Mouse (Mus musculus): ENCODE measurements around the gene Ccdc77. TPM values are rescaled to one million over a fixed set of nuclear protein-coding genes. Genes with fewer than 3 reads are reported as not detected.

The Ccdc77 gene
- polyA plus RNA-seq, 1 experiment from 2014 or later, result 25.7 TPM

GRCm38 (mm10) chr6:120320369-120320768 lies 43.8 kb downstream of the Ccdc77 start:
- H3K4me3 ChIP-seq (ENCODE audit: low read length), result no peak overlapping the region
- H3K27ac ChIP-seq (ENCODE audit: low read depth, low read length), result no peak overlapping the region
- no peaks in the 10 kb centered on the region for H3K9me3 ChIP-seq (ENCODE audit: control insufficient read depth, low read length)
- 71% methylated on average over 2 of the region's 2 CpGs for WGBS
- H3K4me2 ChIP-seq (replicated peaks; ENCODE audit: low read depth, low read length), result no peak overlapping the region
- H3K36me3 ChIP-seq (ENCODE audit: control insufficient read depth, insufficient read depth, low read length), result peaks cover 10% of the 10 kb centered on the region; the same call in 1 of the 2 replicates
- H3K9ac ChIP-seq (ENCODE audit: low read depth, low read length), result no peak overlapping the region
- no peaks in the 10 kb centered on the region for H3K27me3 ChIP-seq (ENCODE audit: control insufficient read depth, insufficient read depth, low read length)
- no peaks in the 10 kb centered on the region for H3K4me1 ChIP-seq (ENCODE audit: control insufficient read depth, insufficient read depth, low read length)
- no peak for ATAC-seq (ENCODE audit: low FRiP score, low TSS enrichment)

GRCm38 (mm10) chr6:120319129-120319528 lies 45.0 kb downstream of the Ccdc77 start:
- H3K27ac ChIP-seq (ENCODE audit: low read depth, low read length), result no peak overlapping the region

GRCm38 (mm10) chr6:120318303-120318940 lies 45.8 kb downstream of the Ccdc77 start:
- no peak overlapping the region for H3K4me2 ChIP-seq (replicated peaks; ENCODE audit: low read depth, low read length)
- no peak overlapping the region for H3K27ac ChIP-seq (ENCODE audit: low read depth, low read length)
- H3K4me3 ChIP-seq (ENCODE audit: low read length), result no peak overlapping the region
- 79% methylated on average over 11 of the region's 11 CpGs for WGBS
- no peak overlapping the region for H3K9ac ChIP-seq (ENCODE audit: low read depth, low read length)
- ATAC-seq (ENCODE audit: low FRiP score, low TSS enrichment), result no peak
- no peaks in the 10 kb centered on the region for H3K4me1 ChIP-seq (ENCODE audit: control insufficient read depth, insufficient read depth, low read length)
- no peaks in the 10 kb centered on the region for H3K36me3 ChIP-seq (ENCODE audit: control insufficient read depth, insufficient read depth, low read length)
- no peaks in the 10 kb centered on the region for H3K27me3 ChIP-seq (ENCODE audit: control insufficient read depth, insufficient read depth, low read length)
- no peaks in the 10 kb centered on the region for H3K9me3 ChIP-seq (ENCODE audit: control insufficient read depth, low read length)

More at GRCm38 (mm10) chr6:120319129-120319528, 45.0 kb downstream of the Ccdc77 start:
- Histone ChIP-seq H3K27me3 (ENCODE audit: control insufficient read depth, insufficient read depth, low read length) (no peaks in the 10 kb centered on the region), H3K9ac (ENCODE audit: low read depth, low read length) (no peak overlapping the region), H3K9me3 (ENCODE audit: control insufficient read depth, low read length) (no peaks in the 10 kb centered on the region), H3K4me3 (ENCODE audit: low read length) (no peak overlapping the region), H3K36me3 (ENCODE audit: control insufficient read depth, insufficient read depth, low read length) (no peaks in the 10 kb centered on the region), H3K4me2 (replicated peaks; ENCODE audit: low read depth, low read length) (no peak overlapping the region), H3K4me1 (ENCODE audit: control insufficient read depth, insufficient read depth, low read length) (no peaks in the 10 kb centered on the region)
- WGBS, result 88% methylated on average over 9 of the region's 9 CpGs
- no peak for ATAC-seq (ENCODE audit: low FRiP score, low TSS enrichment)

GRCm38 (mm10) chr6:120312443-120312842 lies 51.7 kb downstream of the Ccdc77 start:
- H3K9ac ChIP-seq (ENCODE audit: low read depth, low read length), result no peak overlapping the region
- H3K4me1 ChIP-seq (ENCODE audit: control insufficient read depth, insufficient read depth, low read length), result no peaks in the 10 kb centered on the region
- H3K4me3 ChIP-seq (ENCODE audit: low read length), result no peak overlapping the region
- no peak overlapping the region for H3K27ac ChIP-seq (ENCODE audit: low read depth, low read length)
- H3K9me3 ChIP-seq (ENCODE audit: control insufficient read depth, low read length), result no peaks in the 10 kb centered on the region
- H3K36me3 ChIP-seq (ENCODE audit: control insufficient read depth, insufficient read depth, low read length), result no peaks in the 10 kb centered on the region
- no peak for ATAC-seq (ENCODE audit: low FRiP score, low TSS enrichment)
- 68% methylated on average over 5 of the region's 5 CpGs for WGBS
- H3K27me3 ChIP-seq (ENCODE audit: control insufficient read depth, insufficient read depth, low read length), result no peaks in the 10 kb centered on the region
- no peak overlapping the region for H3K4me2 ChIP-seq (replicated peaks; ENCODE audit: low read depth, low read length)

- H3K9me3 ChIP-seq (ENCODE audit: control insufficient read depth, low read length), result no peaks in the 10 kb centered on the region
- ATAC-seq (ENCODE audit: low FRiP score, low TSS enrichment), result no peak
- WGBS, result 33% methylated on average over 3 of the region's 3 CpGs
Measured at GRCm38 (mm10) chr6:120309787-120310186, 54.4 kb downstream of the Ccdc77 start.

GRCm38 (mm10) chr6:120309338-120309737 lies 54.8 kb downstream of the Ccdc77 start:
- WGBS, result 66% methylated on average over 9 of the region's 9 CpGs
- H3K9me3 ChIP-seq (ENCODE audit: control insufficient read depth, low read length), result no peaks in the 10 kb centered on the region

More at GRCm38 (mm10) chr6:120309787-120310186, 54.4 kb downstream of the Ccdc77 start:
- Histone ChIP-seq H3K36me3 (ENCODE audit: control insufficient read depth, insufficient read depth, low read length) (no peaks in the 10 kb centered on the region), H3K27ac (ENCODE audit: low read depth, low read length) (no peak overlapping the region), H3K4me1 (ENCODE audit: control insufficient read depth, insufficient read depth, low read length) (no peaks in the 10 kb centered on the region), H3K4me3 (ENCODE audit: low read length) (no peak overlapping the region), H3K9ac (ENCODE audit: low read depth, low read length) (no peak overlapping the region), H3K4me2 (replicated peaks; ENCODE audit: low read depth, low read length) (no peak overlapping the region), H3K27me3 (ENCODE audit: control insufficient read depth, insufficient read depth, low read length) (no peaks in the 10 kb centered on the region)

GRCm38 (mm10) chr6:120306859-120307594 lies 57.1 kb downstream of the Ccdc77 start:
- H3K27me3 ChIP-seq (ENCODE audit: control insufficient read depth, insufficient read depth, low read length), result no peaks in the 10 kb centered on the region
- ATAC-seq (ENCODE audit: low FRiP score, low TSS enrichment), result no peak
- 88% methylated on average over 3 of the region's 3 CpGs for WGBS
- H3K27ac ChIP-seq (ENCODE audit: low read depth, low read length), result no peak overlapping the region
- no peak overlapping the region for H3K4me2 ChIP-seq (replicated peaks; ENCODE audit: low read depth, low read length)
- H3K4me1 ChIP-seq (ENCODE audit: control insufficient read depth, insufficient read depth, low read length), result no peaks in the 10 kb centered on the region
- no peak overlapping the region for H3K9ac ChIP-seq (ENCODE audit: low read depth, low read length)
- H3K4me3 ChIP-seq (ENCODE audit: low read length), result no peak overlapping the region
- H3K9me3 ChIP-seq (ENCODE audit: control insufficient read depth, low read length), result no peaks in the 10 kb centered on the region
- H3K36me3 ChIP-seq (ENCODE audit: control insufficient read depth, insufficient read depth, low read length), result no peaks in the 10 kb centered on the region

More at GRCm38 (mm10) chr6:120309338-120309737, 54.8 kb downstream of the Ccdc77 start:
- no peak for ATAC-seq (ENCODE audit: low FRiP score, low TSS enrichment)
- Histone ChIP-seq H3K36me3 (ENCODE audit: control insufficient read depth, insufficient read depth, low read length) (no peaks in the 10 kb centered on the region), H3K27me3 (ENCODE audit: control insufficient read depth, insufficient read depth, low read length) (no peaks in the 10 kb centered on the region), H3K4me1 (ENCODE audit: control insufficient read depth, insufficient read depth, low read length) (no peaks in the 10 kb centered on the region), H3K4me3 (ENCODE audit: low read length) (no peak overlapping the region), H3K4me2 (replicated peaks; ENCODE audit: low read depth, low read length) (no peak overlapping the region), H3K27ac (ENCODE audit: low read depth, low read length) (no peak overlapping the region), H3K9ac (ENCODE audit: low read depth, low read length) (no peak overlapping the region)

- Histone ChIP-seq H3K9ac (ENCODE audit: low read depth, low read length) (no peak overlapping the region), H3K4me3 (ENCODE audit: low read length) (peak overlapping the region; percentile 26; the same call in 1 of the 2 replicates), H3K4me1 (ENCODE audit: control insufficient read depth, insufficient read depth, low read length) (no peaks in the 10 kb centered on the region), H3K9me3 (ENCODE audit: control insufficient read depth, low read length) (no peaks in the 10 kb centered on the region), H3K27ac (ENCODE audit: low read depth, low read length) (no peak overlapping the region), H3K4me2 (replicated peaks; ENCODE audit: low read depth, low read length) (peak overlapping the region; percentile 40), H3K36me3 (ENCODE audit: control insufficient read depth, insufficient read depth, low read length) (no peaks in the 10 kb centered on the region), H3K27me3 (ENCODE audit: control insufficient read depth, insufficient read depth, low read length) (no peaks in the 10 kb centered on the region)
- WGBS, result 14% methylated on average over 16 of the region's 16 CpGs
- peak; percentile 50 for ATAC-seq (ENCODE audit: low FRiP score, low TSS enrichment)
Measured at GRCm38 (mm10) chr6:120302755-120303316, 61.3 kb downstream of the Ccdc77 start.

GRCm38 (mm10) chr6:120301137-120301536 lies 63.0 kb downstream of the Ccdc77 start:
- Histone ChIP-seq H3K36me3 (ENCODE audit: control insufficient read depth, insufficient read depth, low read length) (no peaks in the 10 kb centered on the region), H3K4me2 (replicated peaks; ENCODE audit: low read depth, low read length) (no peak overlapping the region), H3K9ac (ENCODE audit: low read depth, low read length) (no peak overlapping the region), H3K27ac (ENCODE audit: low read depth, low read length) (no peak overlapping the region), H3K4me3 (ENCODE audit: low read length) (no peak overlapping the region), H3K27me3 (ENCODE audit: control insufficient read depth, insufficient read depth, low read length) (no peaks in the 10 kb centered on the region), H3K4me1 (ENCODE audit: control insufficient read depth, insufficient read depth, low read length) (no peaks in the 10 kb centered on the region), H3K9me3 (ENCODE audit: control insufficient read depth, low read length) (no peaks in the 10 kb centered on the region)
- WGBS, result 24% methylated on average over 6 of the region's 6 CpGs
- peak; percentile 65; the same call in 1 of the 2 replicates for ATAC-seq (ENCODE audit: low FRiP score, low TSS enrichment)
